Mouse (Mus musculus) CH12.LX (cell line): ENCODE measurements around the gene Strip1.

Experiments
- CHD1 ChIP-seq: IDR thresholded peaks from 2 replicates; pipeline ENCODE4 v1.6.1; 2012; ENCODE audit warnings: low read depth, low read length, improper control_type of control experiment, inconsistent platforms
- CHD2 ChIP-seq: IDR thresholded peaks from 2 replicates; pipeline ENCODE4 v1.6.1; 2011; ENCODE audit warnings: low read length, improper control_type of control experiment
- CTCF ChIP-seq, 2 experiments: IDR thresholded peaks in 1 of 2; conservative IDR thresholded peaks in 1 of 2; 2 replicates each; pipeline ENCODE4 v1.5.1; 2011 to 2012; ENCODE audit warnings: low read depth in 2 of 2, low read length in 2 of 2, improper control_type of control experiment in 1 of 2, inconsistent platforms in 1 of 2, mild to moderate bottlenecking in 1 of 2, moderate library complexity in 1 of 2
- EP300 ChIP-seq: IDR thresholded peaks from 2 replicates; pipeline ENCODE4 v1.6.1; 2011; ENCODE audit warnings: low read length, improper control_type of control experiment
- ETS1 ChIP-seq: conservative IDR thresholded peaks from 2 replicates; pipeline ENCODE4 v1.6.1; 2012; ENCODE audit warnings: low read depth, mild to moderate bottlenecking, inconsistent platforms, low read length, improper control_type of control experiment, moderate library complexity
- GABPA ChIP-seq: IDR thresholded peaks from 2 replicates; pipeline ENCODE4 v1.6.1; 2012; ENCODE audit warnings: low read depth, low read length, improper control_type of control experiment, inconsistent platforms; ENCODE audit not compliant: insufficient replicate concordance
- MAX ChIP-seq: IDR thresholded peaks from 2 replicates; pipeline ENCODE4 v1.6.1; 2011; ENCODE audit warnings: low read length, improper control_type of control experiment
- MEF2A ChIP-seq: IDR thresholded peaks from 2 replicates; pipeline ENCODE4 v1.6.1; 2014; ENCODE audit warnings: low read depth, mild to moderate bottlenecking, inconsistent platforms, low read length, improper control_type of control experiment, borderline replicate concordance
- MYC ChIP-seq: IDR thresholded peaks from 2 replicates; pipeline ENCODE4 v1.6.1; 2011; ENCODE audit warnings: low read depth, mild to moderate bottlenecking, improper control_type of control experiment, low read length
- NRF1 ChIP-seq: IDR thresholded peaks from 2 replicates; pipeline ENCODE4 v1.6.1; 2014; ENCODE audit warnings: low read depth, mild to moderate bottlenecking, inconsistent platforms, low read length, improper control_type of control experiment, moderate library complexity
- POLR2A ChIP-seq: IDR thresholded peaks from 2 replicates; pipeline ENCODE4 v1.6.1; 2011; ENCODE audit warnings: low read depth, mild to moderate bottlenecking, improper control_type of control experiment, low read length
- USF1 ChIP-seq: IDR thresholded peaks from 2 replicates; pipeline ENCODE4 v1.6.1; 2014; ENCODE audit warnings: low read depth, mild to moderate bottlenecking, inconsistent platforms, low read length, improper control_type of control experiment
- ZNF384 ChIP-seq: IDR thresholded peaks from 2 replicates; pipeline ENCODE4 v1.6.1; 2012; ENCODE audit warnings: low read depth, low read length, improper control_type of control experiment, inconsistent platforms

GRCm38 (mm10) chr3:107608808-107609207 lies 22.7 kb downstream of the Strip1 start:
- TF ChIP-seq POLR2A: no peak
- no peak for TF ChIP-seq CTCF (conservative IDR thresholded peaks at IDR 0.05 in 1 of 2, IDR thresholded peaks at IDR 0.05 in 1 of 2; ENCODE audit: low read depth in 2 of 2, low read length in 2 of 2)
- TF ChIP-seq GABPA: no peak
- no peak for TF ChIP-seq USF1
- TF ChIP-seq EP300: no peak
- no peak for TF ChIP-seq CHD1
- TF ChIP-seq ZNF384: no peak
- no peak for TF ChIP-seq MEF2A
- no peak for TF ChIP-seq MYC
- TF ChIP-seq CHD2: no peak
- no peak for TF ChIP-seq MAX
- TF ChIP-seq ETS1: no peak
- no peak for TF ChIP-seq NRF1
